Mouse (Mus musculus) myocyte (in vitro differentiated cells): Measurements from ENCODE around the gene Tspan11.

Experiments
- E2F4 ChIP-seq: IDR thresholded peaks from one replicate; pipeline ENCODE4 v1.6.1; 2011; ENCODE audit warnings: mild to moderate bottlenecking, control low read depth, moderate library complexity; ENCODE audit not compliant: insufficient read depth
- MYOG ChIP-seq, 3 experiments: IDR thresholded peaks; one replicate each; pipeline ENCODE4 v1.6.1; 2011; ENCODE audit warnings: control low read depth in 2 of 3, low read depth in 2 of 3, mild to moderate bottlenecking in 2 of 3; ENCODE audit not compliant: insufficient read length in 2 of 3, control insufficient read depth in 1 of 3, insufficient read depth in 1 of 3
- POLR2A ChIP-seq: IDR thresholded peaks from one replicate; pipeline ENCODE4 v1.6.1; 2011; ENCODE audit warnings: low read depth, mild to moderate bottlenecking, control low read depth, moderate library complexity; ENCODE audit not compliant: insufficient read length
- REST ChIP-seq: IDR thresholded peaks from one replicate; pipeline ENCODE4 v1.6.1; 2011; ENCODE audit warnings: mild to moderate bottlenecking, control low read depth, moderate library complexity; ENCODE audit not compliant: insufficient read depth, insufficient read length
- SRF ChIP-seq: IDR thresholded peaks from one replicate; pipeline ENCODE4 v1.6.1; 2011; ENCODE audit warnings: low read depth; ENCODE audit not compliant: control insufficient read depth, insufficient read length
- TCF3 ChIP-seq: IDR thresholded peaks from one replicate; pipeline ENCODE4 v1.6.1; 2011; ENCODE audit warnings: low read depth, control low read depth; ENCODE audit not compliant: insufficient read length
- USF1 ChIP-seq: IDR thresholded peaks from one replicate; pipeline ENCODE4 v1.6.1; 2011; ENCODE audit warnings: low read depth, mild to moderate bottlenecking, control low read depth, moderate library complexity

- TF ChIP-seq POLR2A (no peak), MYOG (IDR thresholded peaks at IDR 0.05; ENCODE audit: control insufficient read depth in 1 of 3, insufficient read depth in 1 of 3, insufficient read length in 2 of 3, low read depth in 2 of 3) (no peak), TCF3 (no peak), REST (no peak), USF1 (no peak), SRF (no peak), E2F4 (no peak)
These were observed 14.3 kb downstream of the Tspan11 start for GRCm38 (mm10) chr6:127901669-127902068.
